Mouse (Mus musculus) midbrain, embryonic 10.5 days (tissue): ENCODE measurements around the gene Kcnk4. TPM values are rescaled to one million over a fixed set of nuclear protein-coding genes. Genes with fewer than 3 reads are reported as not detected.

Source experiments
- DNase-seq: peaks from one replicate; pipeline ENCODE4 v3.0.0-alpha.2; 2017; ENCODE audit warnings: low spot score
- H3K27ac ChIP-seq: fragments of 300-500 bp; sonication (generic); replicated peaks from 2 replicates; pipeline ENCODE4 v1.5.1; 2016; ENCODE audit warnings: mild to moderate bottlenecking
- H3K27me3 ChIP-seq: fragments of 300-500 bp; sonication (generic); 2 replicates; pipeline ENCODE4 v1.6.1; 2016; ENCODE audit warnings: low read depth, mild to moderate bottlenecking; ENCODE audit not compliant: poor library complexity, severe bottlenecking
- H3K36me3 ChIP-seq: fragments of 300-500 bp; sonication (generic); 2 replicates; pipeline ENCODE4 v1.6.1; 2016; ENCODE audit warnings: mild to moderate bottlenecking, moderate library complexity
- H3K4me1 ChIP-seq: fragments of 300-500 bp; sonication (generic); 2 replicates; pipeline ENCODE4 v1.6.1; 2016
- H3K4me3 ChIP-seq: fragments of 300-500 bp; sonication (generic); 2 replicates; pipeline ENCODE4 v1.5.1; 2016; ENCODE audit warnings: mild to moderate bottlenecking, moderate library complexity
- H3K9me3 ChIP-seq: fragments of 300-500 bp; sonication (generic); replicated peaks from 2 replicates; pipeline ENCODE4 v1.6.1; 2016; ENCODE audit warnings: mild to moderate bottlenecking
- WGBS: fragments of 180-500 bp; shearing (Covaris S2); methylation state at CpG from one replicate; pipeline ENCODE4 v1.1.7; 2016; 5-methylcytosine and 5-hydroxymethylcytosine counted together
- polyA plus RNA-seq: library from polyadenylated mRNA; unstranded; fragments of >200 nt; fragmentation: Nextera tagmentation; extraction: Ambion mirVana; gene quantifications from 2 replicates; pipeline ENCODE4 v1.2.1, GENCODE M21; 2016

The Kcnk4 gene
- polyA plus RNA-seq, 1 experiment from 2014 or later: 0.11 TPM

DNA sequence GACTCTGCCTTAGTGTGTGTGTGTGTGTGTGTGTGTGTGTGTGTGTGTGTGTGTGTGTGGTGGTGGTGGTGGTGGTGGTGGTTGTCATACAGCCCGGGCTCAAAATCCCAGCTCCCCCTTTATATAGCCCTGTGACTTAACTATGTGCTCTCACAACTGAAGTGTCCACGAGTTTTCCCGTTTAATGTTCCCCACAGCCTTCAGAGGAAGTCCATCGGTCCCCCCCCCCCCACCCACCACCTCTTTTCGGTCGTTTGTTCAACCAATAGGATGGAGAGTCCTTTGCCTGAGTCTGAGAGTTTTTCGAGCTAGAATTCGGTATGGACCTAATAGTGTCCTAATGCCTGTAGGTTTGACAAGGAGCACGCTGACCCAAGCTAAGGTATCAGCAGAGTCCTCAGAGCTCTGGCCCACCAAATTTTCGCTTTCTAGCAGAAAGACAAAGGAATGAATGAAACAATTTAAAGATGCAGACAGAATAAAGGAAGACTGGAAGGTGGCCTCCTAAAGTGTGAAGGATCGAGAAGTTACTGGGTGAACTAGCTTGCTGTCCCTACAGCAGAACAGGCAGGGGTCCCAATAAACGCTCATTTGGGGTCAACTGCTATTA is 39.4 kb upstream of the Kcnk4 start:
- Histone ChIP-seq H3K4me3 (peak overlapping the region; percentile 95), H3K9me3 (no peaks in the 10 kb centered on the region), H3K27me3 (peaks cover 42% of the 10 kb centered on the region), H3K27ac (peak overlapping the region; percentile 95), H3K36me3 (peaks cover 25% of the 10 kb centered on the region), H3K4me1 (peaks cover 73% of the 10 kb centered on the region)
- 36% methylated on average over 12 of the region's 12 CpGs for WGBS
- DNase-seq: no peak

DNA sequence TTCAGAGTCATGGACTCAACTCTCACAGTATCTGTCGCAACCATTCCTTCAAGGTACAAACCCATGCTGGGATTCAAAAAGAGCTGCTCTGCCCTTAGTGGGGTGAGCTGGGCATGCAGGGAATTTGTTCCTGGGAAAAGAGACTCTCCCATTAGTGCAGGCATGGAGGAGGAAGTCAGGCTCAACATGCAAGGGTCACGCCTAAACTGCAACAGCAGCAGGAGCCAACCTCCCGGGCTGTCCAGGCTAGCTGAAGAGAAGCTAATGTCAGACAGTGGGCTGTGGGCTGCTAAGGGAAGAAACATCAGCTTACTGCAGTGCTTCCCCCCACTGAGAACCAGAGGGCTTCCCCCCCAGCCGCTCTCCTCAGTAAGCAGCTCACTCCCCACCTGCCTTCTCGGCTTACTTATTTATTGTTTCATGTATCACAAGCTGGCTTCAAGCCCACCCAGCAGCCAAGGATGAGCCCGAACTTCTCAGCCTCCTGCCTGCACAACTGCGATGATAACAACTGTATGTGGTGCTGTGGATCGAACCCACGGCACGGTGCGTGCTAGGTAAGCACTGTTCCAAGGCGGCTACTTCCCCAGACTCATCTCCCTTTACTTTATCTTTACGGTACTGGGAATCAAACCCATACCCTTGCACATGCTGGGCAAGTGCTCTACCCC is 38.1 kb upstream of the Kcnk4 start:
- Histone ChIP-seq H3K36me3 (peaks cover 12% of the 10 kb centered on the region), H3K4me1 (peaks cover 69% of the 10 kb centered on the region), H3K4me3 (0 out of 2 replicates have a peak overlapping the region, but pooled peaks have one; percentile 9), H3K27ac (no peak overlapping the region), H3K27me3 (peaks cover 55% of the 10 kb centered on the region), H3K9me3 (no peaks in the 10 kb centered on the region)
- DNase-seq: no peak
- WGBS: 80% methylated on average over 13 of the region's 13 CpGs

GRCm38 (mm10) chr19:6971644-6972043 is 37.3 kb upstream of the Kcnk4 start:
- DNase-seq: no peak
- Histone ChIP-seq H3K4me1 (peaks cover 61% of the 10 kb centered on the region), H3K4me3 (no peak overlapping the region), H3K36me3 (peaks cover 5% of the 10 kb centered on the region), H3K27ac (0 out of 2 replicates have a peak overlapping the region, but pooled peaks have one; percentile 2), H3K27me3 (peaks cover 60% of the 10 kb centered on the region), H3K9me3 (no peaks in the 10 kb centered on the region)
- WGBS: 56% methylated on average over 6 of the region's 6 CpGs

DNA sequence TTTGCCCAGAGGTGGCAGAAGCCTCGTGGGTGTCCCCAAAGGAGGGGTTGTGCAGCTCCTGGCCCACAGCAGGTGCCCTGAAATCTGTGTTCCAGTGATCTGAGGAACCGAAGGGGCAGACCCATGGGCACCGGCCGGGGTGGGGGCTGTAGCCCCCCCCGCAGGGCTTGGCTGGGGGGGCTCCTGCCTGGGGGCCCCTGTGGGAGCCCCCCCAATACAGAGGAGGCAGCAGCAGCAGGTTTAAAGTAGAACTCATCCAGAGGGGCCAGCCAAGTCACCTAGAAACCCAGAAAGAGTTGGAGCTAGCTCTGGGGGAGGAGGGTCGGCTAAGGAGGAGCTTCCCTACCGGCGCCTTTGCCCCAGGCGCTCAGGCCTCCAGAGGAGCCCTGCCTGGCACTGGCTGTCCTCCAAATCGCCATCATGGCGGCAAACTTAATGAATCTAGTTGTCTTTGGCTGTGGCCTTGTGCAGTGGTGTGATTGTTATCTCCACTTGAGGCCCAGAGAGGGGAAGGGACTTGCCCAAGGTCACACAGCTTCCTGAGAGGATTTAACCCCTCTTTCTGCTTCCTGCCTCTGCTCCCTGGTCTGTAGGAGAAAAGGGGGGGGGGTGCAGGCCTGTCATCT is 36.3 kb upstream of the Kcnk4 start:
- WGBS: 23% methylated on average over 11 of the region's 11 CpGs
- peak overlapping the region; percentile 82 for H3K27ac ChIP-seq

DNA sequence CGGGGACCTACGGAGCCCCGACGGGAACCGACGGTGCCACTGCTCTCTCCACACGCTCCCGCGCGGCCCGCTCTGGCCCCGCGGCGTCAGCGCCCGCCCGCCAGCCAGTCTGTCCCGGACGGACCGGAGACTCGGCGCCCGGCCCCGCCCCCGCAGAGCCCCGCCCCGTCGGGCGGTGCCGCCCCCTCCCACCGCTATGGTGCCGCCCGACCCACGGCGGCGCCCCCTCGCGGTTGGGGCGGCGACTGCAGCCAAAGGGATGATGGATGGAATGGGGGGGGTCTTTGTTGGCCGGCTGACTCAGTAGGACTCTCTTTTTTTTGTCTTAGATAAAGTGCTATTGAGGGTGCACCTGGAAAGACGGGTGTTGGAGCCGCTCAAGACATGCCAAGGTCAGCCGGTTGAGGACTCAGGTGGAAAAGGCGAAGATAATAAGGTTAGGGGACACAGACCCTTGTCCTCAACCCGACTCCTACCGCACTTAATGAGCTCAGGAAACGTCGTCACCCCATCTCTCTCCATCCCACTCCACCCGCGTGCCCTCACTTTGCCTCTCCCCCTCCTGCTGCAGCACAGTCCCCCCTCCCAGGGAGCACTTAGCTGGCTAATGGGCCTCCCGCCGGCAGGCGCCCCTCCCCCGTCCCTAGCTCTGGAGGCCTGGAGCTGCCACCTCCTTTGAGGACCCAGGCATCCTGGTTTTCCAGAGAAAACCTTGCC is 35.5 kb upstream of the Kcnk4 start:
- 2% methylated on average over 44 of the region's 55 CpGs for WGBS
- H3K4me3 ChIP-seq: peak overlapping the region; percentile 64
- peak; percentile 73 for DNase-seq
- H3K36me3 ChIP-seq: peaks cover 10% of the 10 kb centered on the region
- H3K27ac ChIP-seq: peak overlapping the region; percentile 82
- no peaks in the 10 kb centered on the region for H3K9me3 ChIP-seq
- H3K4me1 ChIP-seq: peaks cover 51% of the 10 kb centered on the region
- H3K27me3 ChIP-seq: peaks cover 60% of the 10 kb centered on the region

More for the DNA sequence above, 36.3 kb upstream of the Kcnk4 start:
- H3K4me3 ChIP-seq: peak overlapping the region; percentile 64
- H3K36me3 ChIP-seq: peaks cover 2% of the 10 kb centered on the region
- H3K27me3 ChIP-seq: peaks cover 60% of the 10 kb centered on the region
- H3K9me3 ChIP-seq: no peaks in the 10 kb centered on the region
- peaks cover 51% of the 10 kb centered on the region for H3K4me1 ChIP-seq
- no peak for DNase-seq

- H3K36me3 ChIP-seq: peaks cover 15% of the 10 kb centered on the region
- peaks cover 60% of the 10 kb centered on the region for H3K27me3 ChIP-seq
- H3K4me3 ChIP-seq: peak overlapping the region; percentile 64
- no peaks in the 10 kb centered on the region for H3K9me3 ChIP-seq
- peak overlapping the region; percentile 82 for H3K27ac ChIP-seq
- H3K4me1 ChIP-seq: peaks cover 50% of the 10 kb centered on the region
- DNase-seq: no peak
- under 1% methylated on average over 20 of the region's 20 CpGs for whole genome bisulfite sequencing
Measured at GRCm38 (mm10) chr19:6969291-6969664, 35.0 kb upstream of the Kcnk4 start.

DNA sequence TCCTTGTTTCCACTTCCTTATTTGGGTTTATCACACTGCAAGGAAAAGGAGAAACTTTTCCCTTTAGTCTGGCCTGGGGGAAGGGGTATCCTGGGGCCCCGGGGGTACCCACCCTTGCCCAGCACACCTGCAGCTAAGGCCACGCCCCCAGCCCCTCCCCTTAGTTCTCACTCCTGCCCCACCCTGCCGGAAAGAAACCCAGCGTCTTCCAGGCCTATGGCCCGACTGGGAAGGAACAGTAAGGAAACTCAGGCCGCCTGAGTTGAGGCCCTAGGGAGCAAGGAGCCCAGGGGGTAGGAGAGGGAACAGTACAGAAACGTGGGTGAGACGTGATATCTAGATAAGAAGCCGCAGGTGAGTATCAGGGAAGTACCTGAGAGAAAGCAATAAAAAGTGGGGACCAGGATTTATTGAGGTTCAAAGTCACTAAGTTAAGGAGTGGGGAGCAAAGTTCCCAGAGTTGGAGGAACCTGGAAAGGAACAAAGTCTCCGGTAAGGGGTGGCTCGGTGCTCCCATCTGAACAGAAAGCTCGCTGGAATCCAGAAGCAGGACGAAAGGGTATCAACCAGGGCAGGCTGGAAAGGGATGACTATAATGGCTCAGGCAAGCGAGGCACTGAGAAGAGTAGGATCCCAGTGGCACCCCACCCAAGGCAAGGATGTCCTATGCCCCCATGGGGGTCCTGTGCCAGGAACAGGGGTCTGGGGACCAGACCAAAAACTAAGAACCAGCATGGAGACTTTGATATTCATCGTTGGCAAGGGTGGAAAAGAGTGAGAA is 34.4 kb upstream of the Kcnk4 start:
- no peak for DNase-seq
- Histone ChIP-seq H3K27ac (peak overlapping the region; percentile 82), H3K36me3 (peaks cover 18% of the 10 kb centered on the region), H3K4me3 (peak overlapping the region; percentile 64), H3K27me3 (peaks cover 60% of the 10 kb centered on the region), H3K4me1 (peaks cover 44% of the 10 kb centered on the region), H3K9me3 (no peaks in the 10 kb centered on the region)
- WGBS: 13% methylated on average over 15 of the region's 15 CpGs

GRCm38 (mm10) chr19:6956461-6956860 is 22.1 kb upstream of the Kcnk4 start:
- DNase-seq: no peak
- Histone ChIP-seq H3K27me3 (no peaks in the 10 kb centered on the region), H3K4me1 (peaks cover 19% of the 10 kb centered on the region), H3K27ac (no peak overlapping the region), H3K4me3 (no peak overlapping the region), H3K9me3 (no peaks in the 10 kb centered on the region), H3K36me3 (peaks cover 64% of the 10 kb centered on the region)
- WGBS: 88% methylated on average over 10 of the region's 10 CpGs

DNA sequence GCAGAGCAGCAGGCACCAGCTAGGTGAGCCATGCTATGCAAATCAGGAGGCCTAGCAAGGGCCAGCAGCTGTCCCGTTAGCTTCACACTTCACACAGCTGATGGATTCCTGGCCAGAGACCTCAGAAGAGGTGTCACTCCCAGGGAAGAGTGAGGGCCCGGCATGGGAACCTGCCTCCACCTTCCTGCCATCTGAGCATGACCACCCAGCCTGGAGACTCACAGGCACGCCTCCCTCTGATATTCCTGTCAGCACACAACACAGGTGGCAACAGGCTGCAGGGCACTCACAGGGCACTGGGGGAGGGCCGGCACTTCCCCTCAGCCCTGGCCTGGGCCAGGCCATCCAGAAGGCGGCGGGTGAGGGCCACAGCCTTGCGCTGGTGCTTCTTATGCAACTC is 21.1 kb upstream of the Kcnk4 start:
- H3K27me3 ChIP-seq: no peaks in the 10 kb centered on the region
- H3K4me3 ChIP-seq: no peak overlapping the region
- H3K27ac ChIP-seq: 0 out of 2 replicates have a peak overlapping the region, but pooled peaks have one; percentile 4
- peaks cover 62% of the 10 kb centered on the region for H3K36me3 ChIP-seq
- DNase-seq: no peak
- peaks cover 20% of the 10 kb centered on the region for H3K4me1 ChIP-seq
- 85% methylated on average over 7 of the region's 7 CpGs for WGBS
- H3K9me3 ChIP-seq: no peaks in the 10 kb centered on the region

DNA sequence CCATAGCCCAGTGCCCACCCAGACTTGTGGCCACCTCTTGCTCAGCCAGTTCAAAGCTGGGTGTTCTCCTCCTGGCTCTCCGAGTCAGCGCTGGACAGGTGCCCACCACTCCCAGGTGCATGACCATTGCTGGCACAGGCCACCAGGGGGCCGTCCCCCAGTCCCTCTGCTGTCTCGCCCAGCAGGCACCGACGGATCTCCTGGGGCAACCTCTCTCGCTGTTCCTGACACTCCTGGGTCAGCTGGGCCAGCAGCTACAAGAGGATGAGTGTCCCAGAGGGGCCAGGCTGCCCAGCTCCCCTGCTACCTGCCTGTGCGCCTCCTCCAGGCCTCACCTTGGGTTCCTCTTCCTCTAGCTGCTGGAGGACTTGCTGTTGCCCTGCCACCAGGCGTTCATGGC is 19.7 kb upstream of the Kcnk4 start:
- Histone ChIP-seq H3K36me3 (peaks cover 49% of the 10 kb centered on the region), H3K4me3 (no peak overlapping the region), H3K4me1 (peaks cover 33% of the 10 kb centered on the region), H3K9me3 (no peaks in the 10 kb centered on the region), H3K27me3 (no peaks in the 10 kb centered on the region), H3K27ac (no peak overlapping the region)
- WGBS: 62% methylated on average over 9 of the region's 9 CpGs
- no peak for DNase-seq

- H3K36me3 ChIP-seq: peaks cover 35% of the 10 kb centered on the region
Measured at GRCm38 (mm10) chr19:6952712-6953037, 18.4 kb upstream of the Kcnk4 start.

More at GRCm38 (mm10) chr19:6952712-6953037, 18.4 kb upstream of the Kcnk4 start:
- Histone ChIP-seq H3K27me3 (no peaks in the 10 kb centered on the region), H3K4me1 (peaks cover 33% of the 10 kb centered on the region), H3K4me3 (peak overlapping the region; percentile 72), H3K9me3 (no peaks in the 10 kb centered on the region), H3K27ac (peak overlapping the region; percentile 97)
- no peak for DNase-seq
- 28% methylated on average over 3 of the region's 3 CpGs for WGBS
